Mouse (Mus musculus): ENCODE measurements at regions not wholly inside any gene's neighbourhood (a gene's known extent, or its start where the extent isn't known, plus 50 kb on each side); places are given as distances from the start of the nearest gene placed in this dataset.

- no peak for TF ChIP-seq EP300 (IDR thresholded peaks at IDR 0.05; ENCODE audit: low read depth in 1 of 2, low read length in 2 of 2)
- no peak for TF ChIP-seq ZKSCAN1 (IDR thresholded peaks at IDR 0.05; ENCODE audit: low read depth, low read length)
- no peak for TF ChIP-seq CTCF (IDR thresholded peaks at IDR 0.05 in 2 of 3, conservative IDR thresholded peaks at IDR 0.05 in 1 of 3; ENCODE audit: control insufficient read depth in 1 of 3, insufficient read depth in 1 of 3, low read depth in 2 of 3, low read length in 3 of 3, poor library complexity in 1 of 3, severe bottlenecking in 1 of 3)
Measured at GRCm38 (mm10) chr3:11213996-11214395, 878.5 kb upstream of the Gm38303 start.

Measured in MEL (cell line).